Mouse (Mus musculus) myocyte (in vitro differentiated cells): ENCODE measurements around the gene Por. TPM values are rescaled to one million over a fixed set of nuclear protein-coding genes. Genes with fewer than 3 reads are reported as not detected.

Source experiments
- H3K27me3 ChIP-seq: one replicate; pipeline ENCODE4 v1.6.1; 2011; ENCODE audit not compliant: control insufficient read depth, insufficient read depth, insufficient read length
- H3K36me3 ChIP-seq: one replicate; pipeline ENCODE4 v1.6.1; 2011; ENCODE audit not compliant: control insufficient read depth, insufficient read depth
- H3K4me2 ChIP-seq: one replicate; pipeline ENCODE4 v1.6.1; 2011; ENCODE audit warnings: low read depth, control low read depth
- H3K4me3 ChIP-seq: one replicate; pipeline ENCODE4 v1.5.1; 2011; ENCODE audit warnings: mild to moderate bottlenecking, control low read depth, moderate library complexity
- H3K79me2 ChIP-seq: one replicate; pipeline ENCODE4 v1.6.1; 2011; ENCODE audit not compliant: control insufficient read depth, insufficient read depth
- H3ac ChIP-seq: one replicate; pipeline ENCODE4 v1.6.1; 2011; ENCODE audit not compliant: control insufficient read depth, insufficient read length
- CEBPB ChIP-seq: IDR thresholded peaks from 2 replicates; pipeline ENCODE4 v1.6.1; 2011; ENCODE audit warnings: mild to moderate bottlenecking, moderate library complexity; ENCODE audit not compliant: poor library complexity, insufficient read depth, severe bottlenecking
- E2F4 ChIP-seq: IDR thresholded peaks from one replicate; pipeline ENCODE4 v1.6.1; 2011; ENCODE audit warnings: mild to moderate bottlenecking, control low read depth, moderate library complexity; ENCODE audit not compliant: insufficient read depth
- MAX ChIP-seq: IDR thresholded peaks from one replicate; pipeline ENCODE4 v1.6.1; 2011; ENCODE audit warnings: low read depth, mild to moderate bottlenecking, control low read depth
- MYOD1 ChIP-seq, 3 experiments: IDR thresholded peaks; one replicate each; pipeline ENCODE4 v1.6.1; 2011; ENCODE audit warnings: control low read depth in 2 of 3, low read depth in 2 of 3, mild to moderate bottlenecking in 2 of 3, moderate library complexity in 1 of 3; ENCODE audit not compliant: insufficient read length in 2 of 3, control insufficient read depth in 1 of 3
- MYOG ChIP-seq, 3 experiments: IDR thresholded peaks; one replicate each; pipeline ENCODE4 v1.6.1; 2011; ENCODE audit warnings: control low read depth in 2 of 3, low read depth in 2 of 3, mild to moderate bottlenecking in 2 of 3; ENCODE audit not compliant: insufficient read length in 2 of 3, control insufficient read depth in 1 of 3, insufficient read depth in 1 of 3
- POLR2A ChIP-seq: IDR thresholded peaks from one replicate; pipeline ENCODE4 v1.6.1; 2011; ENCODE audit warnings: low read depth, mild to moderate bottlenecking, control low read depth, moderate library complexity; ENCODE audit not compliant: insufficient read length
- POLR2AphosphoS2 ChIP-seq: IDR thresholded peaks from one replicate; pipeline ENCODE4 v1.6.1; 2011; ENCODE audit warnings: low read depth, control low read depth; ENCODE audit not compliant: insufficient read length
- REST ChIP-seq: IDR thresholded peaks from one replicate; pipeline ENCODE4 v1.6.1; 2011; ENCODE audit warnings: mild to moderate bottlenecking, control low read depth, moderate library complexity; ENCODE audit not compliant: insufficient read depth, insufficient read length
- SRF ChIP-seq: IDR thresholded peaks from one replicate; pipeline ENCODE4 v1.6.1; 2011; ENCODE audit warnings: low read depth; ENCODE audit not compliant: control insufficient read depth, insufficient read length
- TCF12 ChIP-seq: IDR thresholded peaks from one replicate; pipeline ENCODE4 v1.6.1; 2011; ENCODE audit warnings: mild to moderate bottlenecking, control low read depth; ENCODE audit not compliant: poor library complexity, insufficient read depth, severe bottlenecking
- TCF3 ChIP-seq: IDR thresholded peaks from one replicate; pipeline ENCODE4 v1.6.1; 2011; ENCODE audit warnings: low read depth, control low read depth; ENCODE audit not compliant: insufficient read length
- USF1 ChIP-seq: IDR thresholded peaks from one replicate; pipeline ENCODE4 v1.6.1; 2011; ENCODE audit warnings: low read depth, mild to moderate bottlenecking, control low read depth, moderate library complexity
- polyA plus RNA-seq: library from polyadenylated mRNA; unstranded; fragments of >200 nt; fragmentation: generic; extraction: Trizol; gene quantifications from one replicate; pipeline ENCODE4 v1.2.1, GENCODE M21; 2012; ENCODE audit warnings: missing spikeins

Gene Por
- polyA plus RNA-seq, 1 experiment = 90.6 TPM

DNA sequence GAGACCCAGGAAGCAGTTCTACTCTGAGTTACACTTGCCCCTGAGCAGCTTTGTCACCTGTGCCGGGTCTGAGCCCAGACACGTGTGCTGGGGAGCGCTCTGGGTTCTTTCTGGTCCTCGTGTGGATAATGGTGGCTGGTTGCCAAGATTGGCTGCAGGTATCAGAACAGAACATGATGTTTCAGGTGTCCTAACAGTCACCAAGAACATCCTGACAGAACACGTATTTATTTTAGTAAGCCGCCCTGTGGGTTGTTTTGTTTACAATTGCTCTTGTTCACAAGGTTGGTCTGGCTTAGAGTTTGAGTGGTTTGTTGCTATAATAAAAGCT lies 29.4 kb upstream of the Por start:
- H3K4me2 ChIP-seq = no peak overlapping the region

GRCm38 (mm10) chr5:135641028-135641427 lies 28.8 kb upstream of the Por start:
- no peak overlapping the region for H3ac ChIP-seq
- H3K4me3 ChIP-seq = no peak overlapping the region
- TF ChIP-seq E2F4 (no peak), MYOG (IDR thresholded peaks at IDR 0.05; ENCODE audit: control insufficient read depth in 1 of 3, insufficient read depth in 1 of 3, insufficient read length in 2 of 3, low read depth in 2 of 3) (no peak), MYOD1 (IDR thresholded peaks at IDR 0.05; ENCODE audit: control insufficient read depth in 1 of 3, insufficient read length in 2 of 3, low read depth in 2 of 3) (no peak), SRF (no peak), POLR2AphosphoS2 (no peak), REST (no peak), MAX (no peak), TCF3 (no peak), TCF12 (no peak), CEBPB (no peak), USF1 (no peak)
- H3K4me2 ChIP-seq = no peak overlapping the region
- H3K27me3 ChIP-seq = no peaks in the 10 kb centered on the region
- H3K79me2 ChIP-seq = no peaks in the 10 kb centered on the region
- H3K36me3 ChIP-seq = peaks cover 5% of the 10 kb centered on the region

More for the DNA sequence above, 29.4 kb upstream of the Por start:
- no peak overlapping the region for H3ac ChIP-seq
- H3K27me3 ChIP-seq = no peaks in the 10 kb centered on the region
- H3K4me3 ChIP-seq = no peak overlapping the region
- no peak for TF ChIP-seq MAX
- no peak for TF ChIP-seq POLR2AphosphoS2
- no peaks in the 10 kb centered on the region for H3K79me2 ChIP-seq
- H3K36me3 ChIP-seq = peaks cover 5% of the 10 kb centered on the region

GRCm38 (mm10) chr5:135642686-135643551 lies 26.9 kb upstream of the Por start:
- H3ac ChIP-seq = no peak overlapping the region
- no peaks in the 10 kb centered on the region for H3K27me3 ChIP-seq
- H3K4me2 ChIP-seq = no peak overlapping the region
- no peak overlapping the region for H3K4me3 ChIP-seq
- no peaks in the 10 kb centered on the region for H3K36me3 ChIP-seq
- no peaks in the 10 kb centered on the region for H3K79me2 ChIP-seq
- TF ChIP-seq MAX (no peak), MYOG (IDR thresholded peaks at IDR 0.05; ENCODE audit: control insufficient read depth in 1 of 3, insufficient read depth in 1 of 3, insufficient read length in 2 of 3, low read depth in 2 of 3) (no peak), REST (no peak), SRF (no peak), E2F4 (no peak), TCF12 (no peak), POLR2A (no peak), POLR2AphosphoS2 (no peak), MYOD1 (IDR thresholded peaks at IDR 0.05; ENCODE audit: control insufficient read depth in 1 of 3, insufficient read length in 2 of 3, low read depth in 2 of 3) (no peak), TCF3 (no peak), USF1 (no peak), CEBPB (no peak)

DNA sequence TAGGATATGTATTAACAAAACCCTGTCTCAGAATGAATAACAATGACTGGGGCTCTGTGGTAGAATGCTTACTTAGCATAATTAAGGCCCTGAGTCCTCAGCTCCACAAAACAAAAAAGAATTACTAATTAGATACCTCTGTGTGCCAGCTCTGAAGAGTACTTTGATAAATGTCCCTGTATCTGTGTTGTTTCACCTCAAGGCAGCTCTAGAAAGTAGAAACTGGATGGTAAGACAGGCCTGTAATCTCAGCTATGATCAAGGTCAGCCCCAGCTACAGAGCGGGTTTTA lies 26.3 kb upstream of the Por start:
- no peak overlapping the region for H3K4me3 ChIP-seq
- no peaks in the 10 kb centered on the region for H3K27me3 ChIP-seq
- no peak overlapping the region for H3K4me2 ChIP-seq
- H3ac ChIP-seq = no peak overlapping the region
- no peak for TF ChIP-seq E2F4
- TF ChIP-seq MYOG (IDR thresholded peaks at IDR 0.05; ENCODE audit: control insufficient read depth in 1 of 3, insufficient read depth in 1 of 3, insufficient read length in 2 of 3, low read depth in 2 of 3) = no peak
- no peaks in the 10 kb centered on the region for H3K36me3 ChIP-seq
- no peaks in the 10 kb centered on the region for H3K79me2 ChIP-seq

- Histone ChIP-seq H3K27me3 (no peaks in the 10 kb centered on the region), H3K4me2 (no peak overlapping the region), H3K79me2 (no peaks in the 10 kb centered on the region), H3K36me3 (no peaks in the 10 kb centered on the region), H3ac (no peak overlapping the region), H3K4me3 (no peak overlapping the region)
- TF ChIP-seq MYOG (IDR thresholded peaks at IDR 0.05; ENCODE audit: control insufficient read depth in 1 of 3, insufficient read depth in 1 of 3, insufficient read length in 2 of 3, low read depth in 2 of 3) = no peak
- no peak for TF ChIP-seq MYOD1 (IDR thresholded peaks at IDR 0.05; ENCODE audit: control insufficient read depth in 1 of 3, insufficient read length in 2 of 3, low read depth in 2 of 3)
- TF ChIP-seq POLR2A = no peak
- TF ChIP-seq TCF3 = no peak
- no peak for TF ChIP-seq REST
- TF ChIP-seq TCF12 = no peak
- no peak for TF ChIP-seq USF1
- no peak for TF ChIP-seq POLR2AphosphoS2
- no peak for TF ChIP-seq MAX
- no peak for TF ChIP-seq CEBPB
- no peak for TF ChIP-seq E2F4
- TF ChIP-seq SRF = no peak
Observed at GRCm38 (mm10) chr5:135643869-135644268, 26.0 kb upstream of the Por start.
